Mouse (Mus musculus) lung, postnatal 0 days (tissue): ENCODE measurements at regions not wholly inside any gene's neighbourhood (a gene's known extent, or its start where the extent isn't known, plus 50 kb on each side); places are given as distances from the start of the nearest gene placed in this dataset.

Experiments
- ATAC-seq: fragments of 200-750 bp; cut with Nextera tagmentation; 2 replicates; pipeline ENCODE4 v1.8.0; 2017; ENCODE audit warnings: moderate library complexity
- DNase-seq: peaks from one replicate; pipeline ENCODE4 v3.0.0-alpha.2; 2016; ENCODE audit warnings: low spot score
- H3K27ac ChIP-seq: fragments of 300-500 bp; sonication (generic); 2 replicates; pipeline ENCODE4 v1.5.1; 2014; ENCODE audit warnings: antibody characterized with exemption, mild to moderate bottlenecking, low read length, mixed read lengths
- H3K27me3 ChIP-seq: fragments of 300-500 bp; sonication (generic); replicated peaks from 2 replicates; pipeline ENCODE4 v1.6.1; 2014; ENCODE audit warnings: low read length, mixed read lengths; ENCODE audit not compliant: insufficient read depth
- H3K36me3 ChIP-seq: fragments of 300-500 bp; sonication (generic); 2 replicates; pipeline ENCODE4 v1.6.1; 2014; ENCODE audit warnings: low read length, mixed read lengths; ENCODE audit not compliant: insufficient read depth
- H3K4me1 ChIP-seq: fragments of 300-500 bp; sonication (generic); 2 replicates; pipeline ENCODE4 v1.6.1; 2014; ENCODE audit warnings: antibody characterized with exemption, low read depth, low read length, mixed read lengths; ENCODE audit not compliant: insufficient read depth
- H3K4me2 ChIP-seq: fragments of 300-500 bp; sonication (generic); replicated peaks from 2 replicates; pipeline ENCODE4 v1.6.1; 2014; ENCODE audit warnings: low read depth, mild to moderate bottlenecking, low read length, moderate library complexity, mixed read lengths
- H3K4me3 ChIP-seq: fragments of 300-500 bp; sonication (generic); 2 replicates; pipeline ENCODE4 v1.5.1; 2014; ENCODE audit warnings: low read depth, low read length
- H3K9ac ChIP-seq: fragments of 300-500 bp; sonication (generic); replicated peaks from 2 replicates; pipeline ENCODE4 v1.6.1; 2014; ENCODE audit warnings: low read depth, mild to moderate bottlenecking
- H3K9me3 ChIP-seq: fragments of 300-500 bp; sonication (generic); 2 replicates; pipeline ENCODE4 v1.6.1; 2016; ENCODE audit warnings: low read length, mixed read lengths
- CTCF ChIP-seq: IDR thresholded peaks from 2 replicates; pipeline ENCODE4 v1.5.1; 2016; ENCODE audit warnings: antibody characterized with exemption, mild to moderate bottlenecking
- EP300 ChIP-seq: IDR thresholded peaks from 2 replicates; pipeline ENCODE4 v1.6.1; 2016; ENCODE audit warnings: antibody characterized with exemption, mild to moderate bottlenecking, control low read depth
- WGBS: fragments of 180-500 bp; shearing (Covaris S2); extraction: QIAGEN DNeasy Blood & Tissue Kit; methylation state at CpG from one replicate; pipeline ENCODE4 v1.1.7; 2014; 5-methylcytosine and 5-hydroxymethylcytosine counted together

DNA sequence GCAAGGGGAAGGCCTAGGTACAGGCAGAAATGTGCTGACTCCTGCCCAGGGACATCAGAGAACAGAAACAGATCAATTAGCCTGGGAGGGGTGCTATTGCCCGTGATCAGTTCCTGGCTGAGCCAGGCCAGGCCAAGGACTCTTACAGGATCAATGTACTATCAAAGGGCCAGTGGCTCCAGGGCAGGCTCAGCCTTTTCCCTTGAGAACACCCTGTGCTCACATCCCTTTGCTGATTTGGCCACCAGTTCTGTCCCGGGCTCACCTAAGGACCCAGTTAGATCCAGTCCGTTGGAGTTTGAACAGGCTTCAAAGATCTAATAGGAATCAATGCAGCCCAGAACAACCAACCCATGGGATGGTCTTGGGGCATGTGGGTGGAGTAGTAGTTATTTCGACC lies 55.1 kb upstream of the Bcl6 start:
- no peak overlapping the region for H3K4me3 ChIP-seq
- no peaks in the 10 kb centered on the region for H3K27me3 ChIP-seq
- WGBS, result 75% methylated on average over 4 of the region's 4 CpGs
- no peaks in the 10 kb centered on the region for H3K36me3 ChIP-seq
- H3K9ac ChIP-seq, result no peak overlapping the region
- H3K27ac ChIP-seq, result no peak overlapping the region
- DNase-seq, result no peak
- H3K9me3 ChIP-seq, result no peaks in the 10 kb centered on the region
- H3K4me2 ChIP-seq, result no peak overlapping the region
- no peaks in the 10 kb centered on the region for H3K4me1 ChIP-seq
- ATAC-seq, result no peak
- TF ChIP-seq CTCF, result no peak
- no peak for TF ChIP-seq EP300

DNA sequence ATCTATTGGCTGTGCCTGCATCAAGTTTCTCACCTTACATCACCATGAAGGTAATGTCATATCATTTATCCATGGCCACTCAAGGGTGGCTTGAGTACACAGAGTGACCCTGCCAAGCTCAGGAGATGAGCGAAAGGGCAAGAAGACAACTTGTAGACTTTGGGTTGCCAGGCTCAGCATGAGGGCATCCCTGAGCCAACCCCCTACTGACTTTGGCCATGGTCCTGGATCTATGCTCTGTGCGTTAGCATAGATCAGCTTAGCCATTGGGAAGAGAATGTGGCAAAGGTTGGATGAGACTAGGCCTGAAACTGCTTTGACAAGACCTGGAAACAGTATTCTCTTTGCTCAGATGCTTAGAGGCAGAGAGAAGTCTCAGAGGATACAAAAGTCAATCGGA lies 54.3 kb upstream of the Bcl6 start:
- Histone ChIP-seq H3K4me3 (no peak overlapping the region), H3K27me3 (no peaks in the 10 kb centered on the region), H3K9me3 (no peaks in the 10 kb centered on the region), H3K27ac (no peak overlapping the region), H3K4me2 (no peak overlapping the region), H3K9ac (no peak overlapping the region), H3K36me3 (no peaks in the 10 kb centered on the region), H3K4me1 (no peaks in the 10 kb centered on the region)
- WGBS, result 95% methylated on average over 3 of the region's 3 CpGs
- ATAC-seq (no peak), DNase-seq (no peak)
- TF ChIP-seq CTCF, result no peak
- no peak for TF ChIP-seq EP300

DNA sequence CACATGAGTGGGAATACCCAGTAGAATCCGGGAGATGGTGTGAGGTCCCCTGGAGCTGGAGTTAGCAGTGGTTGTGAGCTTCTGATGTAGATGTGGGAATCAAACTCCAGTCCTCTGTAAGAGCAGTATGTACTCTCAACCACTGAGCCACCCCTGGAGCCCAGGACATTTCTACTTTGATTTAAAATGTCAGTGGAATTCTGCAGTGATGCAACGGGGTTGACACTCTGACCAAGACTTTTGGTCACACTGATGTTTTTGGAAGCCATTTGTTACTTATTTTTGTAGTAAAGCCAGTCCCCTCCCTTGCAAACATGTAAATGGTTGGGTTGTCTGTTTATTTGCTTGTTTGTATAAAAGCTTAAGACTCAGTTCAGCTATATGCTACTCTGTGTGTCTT lies 53.6 kb upstream of the Bcl6 start:
- WGBS, result 80% methylated on average over 2 of the region's 2 CpGs
- no peak for TF ChIP-seq EP300
- no peak for TF ChIP-seq CTCF
- DNase-seq, result no peak

DNA sequence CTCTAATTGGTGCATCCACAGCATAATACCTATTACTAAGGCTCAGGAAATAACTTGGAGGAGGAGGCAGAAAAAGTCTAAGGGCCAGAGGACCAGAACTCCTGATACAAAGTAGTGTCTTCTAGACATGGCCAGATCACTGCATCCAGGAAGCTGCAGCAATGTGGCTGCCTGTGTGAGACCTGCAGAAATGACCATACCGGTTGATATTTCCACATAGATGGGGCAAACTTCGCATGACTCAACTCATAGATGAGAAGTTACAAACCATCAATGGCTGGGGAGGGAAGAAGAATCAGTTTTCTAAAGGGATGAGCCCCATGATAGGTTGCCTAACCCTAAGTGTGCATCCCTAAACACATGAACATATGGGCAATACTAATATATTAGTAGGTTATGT lies 52.8 kb upstream of the Bcl6 start:
- Histone ChIP-seq H3K9ac (no peak overlapping the region), H3K36me3 (no peaks in the 10 kb centered on the region), H3K9me3 (no peaks in the 10 kb centered on the region), H3K4me3 (no peak overlapping the region), H3K27me3 (no peaks in the 10 kb centered on the region), H3K27ac (no peak overlapping the region), H3K4me1 (no peaks in the 10 kb centered on the region), H3K4me2 (no peak overlapping the region)
- ATAC-seq (no peak), DNase-seq (no peak)
- 80% methylated on average over 2 of the region's 2 CpGs for WGBS
- TF ChIP-seq CTCF (no peak), EP300 (no peak)

More for the DNA sequence above, 53.6 kb upstream of the Bcl6 start:
- Histone ChIP-seq H3K36me3 (no peaks in the 10 kb centered on the region), H3K4me3 (no peak overlapping the region), H3K27me3 (no peaks in the 10 kb centered on the region), H3K4me1 (no peaks in the 10 kb centered on the region), H3K27ac (no peak overlapping the region), H3K9me3 (no peaks in the 10 kb centered on the region), H3K4me2 (no peak overlapping the region), H3K9ac (no peak overlapping the region)
- no peak for ATAC-seq

DNA sequence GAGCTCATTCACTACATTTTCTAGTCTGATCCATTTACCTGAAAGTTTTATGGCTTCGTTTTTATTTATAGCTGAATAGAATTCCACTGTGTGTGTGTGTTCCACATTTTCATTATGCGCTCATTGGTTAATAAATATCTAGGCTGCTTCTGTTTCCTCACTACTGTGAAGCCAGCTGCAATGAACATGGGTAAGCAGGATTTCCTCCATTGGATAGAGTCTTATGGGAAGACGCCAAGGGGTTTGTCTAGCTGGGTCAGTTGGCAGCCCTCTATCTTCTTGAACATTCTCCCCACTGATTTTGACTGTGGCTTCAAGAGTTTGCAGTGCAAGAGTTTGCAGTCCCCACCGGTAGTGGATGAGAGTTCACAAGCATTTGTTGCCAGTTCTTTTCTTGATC lies 51.1 kb upstream of the Bcl6 start:
- H3K27ac ChIP-seq, result no peak overlapping the region
- WGBS, result 64% methylated on average over 4 of the region's 4 CpGs
- TF ChIP-seq CTCF (no peak), EP300 (no peak)

More for the DNA sequence above, 51.1 kb upstream of the Bcl6 start:
- no peak overlapping the region for H3K4me3 ChIP-seq
- DNase-seq (peak; percentile 44), ATAC-seq (peak; percentile 53)
- no peak overlapping the region for H3K9ac ChIP-seq
- no peaks in the 10 kb centered on the region for H3K27me3 ChIP-seq
- H3K36me3 ChIP-seq, result no peaks in the 10 kb centered on the region
- H3K4me1 ChIP-seq, result no peaks in the 10 kb centered on the region
- H3K9me3 ChIP-seq, result no peaks in the 10 kb centered on the region
- H3K4me2 ChIP-seq, result no peak overlapping the region
